Mouse (Mus musculus) lung, embryonic 15.5 days (tissue): ENCODE data around the gene Tulp1. TPM values are rescaled to one million over a fixed set of nuclear protein-coding genes. Genes with fewer than 3 reads are reported as not detected.
A peak's percentile ranks its signal among the peaks of the same experiment; 100 is the strongest.
"Not testable (repeated sequence)": the region's sequence is repeated elsewhere in the genome, so short reads cannot be mapped to it uniquely, and the experiment has no call there.

Experiments
- ATAC-seq: fragments of 200-750 bp; cut with Nextera tagmentation; 2 replicates; pipeline ENCODE4 v1.8.0; 2017; ENCODE audit warnings: moderate number of reproducible peaks, borderline replicate concordance; ENCODE audit not compliant: low FRiP score, low TSS enrichment; ENCODE audit errors: extremely low read depth
- H3K27ac ChIP-seq: fragments of 300-500 bp; sonication (generic); 2 replicates; pipeline ENCODE4 v1.5.1; 2015; ENCODE audit warnings: moderate library complexity, mild to moderate bottlenecking, inconsistent platforms
- H3K27me3 ChIP-seq: fragments of 300-500 bp; sonication (generic); 2 replicates; pipeline ENCODE4 v1.6.1; 2015; ENCODE audit warnings: inconsistent platforms
- H3K36me3 ChIP-seq: fragments of 300-500 bp; sonication (generic); 2 replicates; pipeline ENCODE4 v1.6.1; 2015; ENCODE audit warnings: inconsistent platforms
- H3K4me1 ChIP-seq: fragments of 300-500 bp; sonication (generic); 2 replicates; pipeline ENCODE4 v1.6.1; 2015; ENCODE audit warnings: inconsistent platforms
- H3K4me2 ChIP-seq: fragments of 300-500 bp; sonication (generic); 2 replicates; pipeline ENCODE4 v1.6.1; 2015; ENCODE audit warnings: inconsistent platforms, mild to moderate bottlenecking, moderate library complexity
- H3K4me3 ChIP-seq: fragments of 300-500 bp; sonication (generic); 2 replicates; pipeline ENCODE4 v1.5.1; 2015; ENCODE audit warnings: mild to moderate bottlenecking, inconsistent platforms
- H3K9ac ChIP-seq: fragments of 300-500 bp; sonication (generic); 2 replicates; pipeline ENCODE4 v1.6.1; 2015; ENCODE audit warnings: inconsistent platforms
- H3K9me3 ChIP-seq: fragments of 300-500 bp; sonication (generic); 2 replicates; pipeline ENCODE4 v1.6.1; 2016; ENCODE audit warnings: inconsistent platforms
- WGBS: fragments of 180-500 bp; shearing (Covaris S2); methylation state at CpG from one replicate; pipeline ENCODE4 v1.1.7; 2015; 5-methylcytosine and 5-hydroxymethylcytosine counted together
- polyA plus RNA-seq: library from polyadenylated mRNA; unstranded; fragments of >200 nt; fragmentation: Nextera tagmentation; extraction: Ambion mirVana; gene quantifications from 2 replicates; pipeline ENCODE4 v1.2.1, GENCODE M21; 2015

Gene Tulp1
- polyA plus RNA-seq, 1 experiment from 2014 or later: 6.0 TPM

DNA sequence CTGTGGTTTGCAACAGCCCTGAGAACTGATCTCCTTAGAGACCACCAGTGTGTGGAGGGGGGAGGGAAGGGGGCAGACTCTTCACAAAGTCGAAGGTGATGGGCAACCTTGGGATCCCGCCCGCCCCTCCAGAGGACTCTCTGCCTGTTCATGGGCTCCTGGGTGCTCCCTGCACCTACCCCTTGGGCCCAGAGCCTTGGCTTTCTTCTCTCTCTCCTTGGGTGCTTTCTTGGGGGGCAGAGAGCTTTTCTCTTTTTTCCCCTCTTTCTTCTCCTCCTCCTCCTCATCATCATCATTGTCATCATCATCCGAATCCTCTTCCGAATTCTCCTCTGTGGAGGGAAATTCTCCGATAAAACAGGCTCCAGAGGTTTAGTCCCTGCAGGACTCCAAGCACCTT is 1.5 kb downstream of the Tulp1 start:
- Histone ChIP-seq H3K9me3 (no peaks in the 10 kb centered on the region), H3K4me1 (peaks cover 33% of the 10 kb centered on the region), H3K27me3 (peaks cover 52% of the 10 kb centered on the region), H3K36me3 (no peaks in the 10 kb centered on the region), H3K9ac (0 out of 2 replicates have a peak overlapping the region, but pooled peaks have one; percentile 27), H3K27ac (no peak overlapping the region), H3K4me3 (no peak overlapping the region; the same call in 1 of the 2 replicates), H3K4me2 (peak overlapping the region; percentile 52)
- ATAC-seq: no peak
- 39% methylated on average over 6 of the region's 6 CpGs for WGBS

DNA sequence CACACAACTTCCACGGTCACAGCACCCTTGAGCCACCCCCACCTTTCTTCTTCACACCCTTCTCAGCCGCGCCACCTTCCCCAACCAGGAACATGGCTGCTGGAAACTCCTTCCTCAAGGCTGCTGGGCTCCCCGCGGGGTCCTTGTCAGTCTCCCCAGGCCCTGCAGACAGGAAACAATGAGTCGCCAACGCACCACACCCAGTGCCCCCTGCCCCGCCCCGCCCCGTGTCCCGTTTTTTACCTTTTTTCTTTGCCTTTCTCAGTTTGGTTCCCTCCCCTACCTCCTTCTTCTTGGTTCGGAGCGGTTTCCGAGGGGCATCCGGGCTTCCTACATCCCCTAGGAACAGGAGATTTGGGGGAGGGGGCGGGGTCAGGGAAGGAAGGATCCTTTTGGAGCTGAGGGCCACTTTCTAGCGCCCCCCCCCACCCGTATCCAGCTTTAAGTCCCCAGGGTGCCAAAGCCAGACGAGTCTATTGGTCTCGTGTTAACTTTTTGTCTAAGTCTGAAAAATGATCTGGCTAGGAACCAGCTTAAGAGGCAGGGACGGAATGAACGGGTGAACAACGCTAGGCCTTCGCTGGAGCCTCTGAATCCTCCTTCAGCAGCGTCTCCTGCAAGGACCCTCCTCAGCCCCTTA is 2.2 kb downstream of the Tulp1 start:
- Histone ChIP-seq H3K4me1 (peaks cover 30% of the 10 kb centered on the region), H3K27ac (no peak overlapping the region), H3K9ac (peak overlapping the region; percentile 27), H3K4me2 (peak overlapping the region; percentile 52), H3K4me3 (peak overlapping the region; percentile 30), H3K36me3 (no peaks in the 10 kb centered on the region), H3K27me3 (peaks cover 55% of the 10 kb centered on the region), H3K9me3 (no peaks in the 10 kb centered on the region)
- WGBS: 4% methylated on average over 25 of the region's 25 CpGs
- ATAC-seq: no peak

DNA sequence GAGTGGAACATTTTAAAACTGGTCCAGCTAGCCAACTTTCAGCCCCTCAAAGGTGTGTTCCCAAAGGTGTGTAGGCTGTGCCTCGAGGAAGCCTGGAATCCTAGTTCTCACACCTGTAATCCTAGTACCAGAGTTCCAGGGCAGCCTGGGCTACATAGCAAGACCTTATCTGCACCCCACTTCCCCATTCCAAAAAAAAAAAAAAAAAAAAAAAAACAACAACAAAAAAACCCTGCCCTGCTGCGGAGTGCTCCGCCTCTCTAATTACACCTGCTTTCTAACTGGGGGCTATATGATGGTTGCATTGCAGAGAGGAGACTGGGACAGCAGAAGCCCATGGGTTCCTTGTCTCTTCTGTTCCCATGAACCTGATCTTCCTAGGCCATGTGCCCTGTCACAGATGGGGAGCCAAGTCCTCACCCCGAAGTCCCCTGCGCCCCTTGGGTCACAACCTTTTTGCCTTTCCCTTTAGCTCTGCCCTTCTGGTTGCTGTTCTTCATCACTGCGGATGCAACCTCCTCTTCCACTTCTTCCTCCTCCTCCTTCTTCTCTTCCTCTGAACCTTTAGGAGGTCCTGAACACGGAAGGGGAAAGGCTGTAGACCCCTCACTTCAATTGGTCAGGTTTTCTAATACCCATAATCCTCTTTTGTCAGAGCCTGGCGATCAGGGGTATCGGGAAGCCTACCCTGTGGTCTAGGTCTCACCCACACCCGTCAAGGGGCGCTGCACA is 2.9 kb downstream of the Tulp1 start:
- Histone ChIP-seq H3K9ac (no peak overlapping the region; the same call in 1 of the 2 replicates), H3K4me3 (peak overlapping the region; percentile 30), H3K36me3 (no peaks in the 10 kb centered on the region), H3K27me3 (peaks cover 55% of the 10 kb centered on the region), H3K9me3 (no peaks in the 10 kb centered on the region), H3K4me2 (peak overlapping the region; percentile 52), H3K27ac (no peak overlapping the region), H3K4me1 (peaks cover 30% of the 10 kb centered on the region)
- 42% methylated on average over 11 of the region's 11 CpGs for WGBS
- no peak for ATAC-seq

DNA sequence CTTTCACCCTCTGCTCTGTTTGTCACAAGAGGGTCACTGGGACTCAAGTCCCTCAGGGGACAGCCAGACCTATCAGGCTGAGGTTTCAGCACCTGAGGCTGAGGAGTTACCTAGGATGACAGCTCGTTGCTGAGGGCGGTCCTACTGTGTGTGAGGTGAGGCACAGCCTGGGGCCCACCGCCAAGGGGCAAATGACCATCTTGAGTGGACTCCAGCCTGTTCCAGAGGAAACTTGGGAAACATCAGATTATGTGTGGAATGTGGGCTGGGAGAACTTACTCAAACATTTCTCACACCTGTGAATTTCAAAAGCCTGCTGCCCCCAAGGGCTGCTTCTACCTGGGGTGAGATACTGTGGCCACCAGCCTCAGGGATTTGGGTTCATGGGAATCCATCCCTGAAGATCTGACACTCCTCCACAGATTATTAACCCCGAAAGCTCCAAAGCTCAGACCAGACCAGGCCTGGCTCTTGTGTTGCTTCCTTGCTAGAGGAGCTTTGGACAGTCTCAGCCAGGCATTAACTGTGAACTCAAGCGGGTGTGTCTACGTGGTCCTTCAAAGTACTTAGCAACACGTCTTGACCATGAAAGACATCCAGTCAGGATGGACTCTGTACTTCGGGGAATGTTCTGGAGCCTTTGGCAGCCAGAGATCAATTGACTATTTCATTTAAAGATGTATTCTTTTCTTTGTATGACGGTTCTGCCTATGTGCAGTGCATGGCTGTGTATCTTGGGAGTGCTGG is 4.3 kb downstream of the Tulp1 start:
- 57% methylated on average over 9 of the region's 9 CpGs for WGBS
- Histone ChIP-seq H3K36me3 (no peaks in the 10 kb centered on the region), H3K9ac (no peak overlapping the region), H3K4me2 (no peak overlapping the region), H3K4me3 (no peak overlapping the region), H3K9me3 (no peaks in the 10 kb centered on the region), H3K4me1 (peaks cover 36% of the 10 kb centered on the region), H3K27ac (peak overlapping the region; percentile 66), H3K27me3 (peaks cover 52% of the 10 kb centered on the region)
- no peak for ATAC-seq

DNA sequence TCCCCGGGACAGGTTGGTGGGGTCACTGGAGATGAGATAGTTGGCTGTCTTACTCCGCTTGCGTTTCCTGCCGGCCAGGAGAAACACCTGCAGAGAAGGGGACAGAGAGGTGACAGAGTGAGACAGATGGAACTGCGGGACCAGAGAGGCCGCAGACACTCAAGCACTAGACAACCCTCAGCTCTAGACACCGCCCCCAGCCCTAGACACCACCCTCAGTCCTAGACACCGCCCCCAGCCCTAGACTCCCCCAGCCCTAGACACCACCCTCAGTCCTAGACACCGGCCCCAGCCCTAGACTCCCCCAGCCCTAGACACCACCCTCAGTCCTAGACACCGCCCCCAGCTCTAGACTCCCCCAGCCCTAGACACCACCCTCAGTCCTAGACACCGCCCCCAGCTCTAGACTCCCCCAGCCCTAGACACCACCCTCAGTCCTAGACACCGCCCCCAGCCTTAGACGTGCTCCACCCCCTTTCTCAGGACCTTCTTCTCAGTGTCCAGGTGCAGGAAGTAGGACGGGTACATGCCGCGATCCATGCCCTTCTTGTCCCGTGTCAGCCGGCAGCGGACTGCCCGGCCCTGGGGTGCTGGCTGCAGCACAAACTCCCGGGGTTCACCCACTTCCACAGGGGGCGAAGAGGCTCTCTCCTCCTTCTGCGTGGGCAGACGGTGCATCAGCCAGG is 6.3 kb downstream of the Tulp1 start:
- ATAC-seq, H3K4me3 ChIP-seq, H3K27ac ChIP-seq, H3K9me3 ChIP-seq, H3K36me3 ChIP-seq, H3K9ac ChIP-seq: not testable (repeated sequence)
- 13% methylated on average over 24 of the region's 24 CpGs for WGBS
- peaks cover 24% of the 10 kb centered on the region for H3K4me1 ChIP-seq
- peak overlapping the region; percentile 23 for H3K4me2 ChIP-seq
- H3K27me3 ChIP-seq: peaks cover 33% of the 10 kb centered on the region

DNA sequence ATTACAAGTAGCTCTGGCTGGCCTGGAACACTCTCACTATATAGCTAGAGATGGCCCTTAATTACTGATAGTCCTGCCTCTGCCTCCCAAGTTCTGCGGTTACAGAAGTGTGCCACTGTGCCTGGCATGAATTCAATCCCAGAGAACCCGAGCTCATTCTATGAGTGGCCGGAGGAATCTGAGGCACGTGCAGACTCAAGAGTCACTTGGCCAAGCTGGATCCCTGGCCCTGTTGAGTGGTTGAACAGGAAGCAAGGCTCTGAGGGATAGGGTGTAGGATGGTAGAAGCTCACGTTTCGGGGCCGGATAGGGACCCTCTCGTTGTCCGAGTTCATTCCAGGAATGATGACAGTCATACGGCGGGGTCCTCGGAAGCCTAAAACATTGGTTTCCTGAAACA is 9.2 kb downstream of the Tulp1 start:
- H3K27me3 ChIP-seq: peaks cover 16% of the 10 kb centered on the region
- no peaks in the 10 kb centered on the region for H3K36me3 ChIP-seq
- peaks cover 21% of the 10 kb centered on the region for H3K4me1 ChIP-seq
- no peak overlapping the region for H3K9ac ChIP-seq
- H3K4me2 ChIP-seq: no peak overlapping the region
- H3K9me3 ChIP-seq: no peaks in the 10 kb centered on the region
- ATAC-seq: no peak
- no peak overlapping the region for H3K4me3 ChIP-seq
- WGBS: 61% methylated on average over 12 of the region's 12 CpGs
- peak overlapping the region; percentile 71 for H3K27ac ChIP-seq

DNA sequence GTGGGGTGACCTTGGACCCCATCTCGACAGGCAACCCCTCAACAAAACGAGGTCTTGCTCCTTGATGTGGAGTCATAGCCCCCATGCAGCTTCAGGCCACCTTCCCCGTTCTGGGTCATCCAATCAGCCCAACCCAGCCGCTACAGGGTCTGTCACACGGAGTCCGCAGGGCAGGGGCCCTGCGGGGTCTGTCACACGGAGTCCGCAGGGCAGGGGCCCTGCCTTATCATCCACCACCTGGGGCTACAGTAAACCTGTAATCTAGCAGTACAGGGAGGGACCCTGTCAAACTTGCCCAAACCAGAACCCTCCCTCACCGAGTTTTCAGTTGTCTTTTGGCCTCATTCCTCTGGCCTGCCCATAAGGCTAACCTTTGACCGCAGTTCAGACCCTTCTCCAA is 13.0 kb downstream of the Tulp1 start:
- Histone ChIP-seq H3K27ac (peak overlapping the region; percentile 100), H3K4me2 (peak overlapping the region; percentile 96)

DNA sequence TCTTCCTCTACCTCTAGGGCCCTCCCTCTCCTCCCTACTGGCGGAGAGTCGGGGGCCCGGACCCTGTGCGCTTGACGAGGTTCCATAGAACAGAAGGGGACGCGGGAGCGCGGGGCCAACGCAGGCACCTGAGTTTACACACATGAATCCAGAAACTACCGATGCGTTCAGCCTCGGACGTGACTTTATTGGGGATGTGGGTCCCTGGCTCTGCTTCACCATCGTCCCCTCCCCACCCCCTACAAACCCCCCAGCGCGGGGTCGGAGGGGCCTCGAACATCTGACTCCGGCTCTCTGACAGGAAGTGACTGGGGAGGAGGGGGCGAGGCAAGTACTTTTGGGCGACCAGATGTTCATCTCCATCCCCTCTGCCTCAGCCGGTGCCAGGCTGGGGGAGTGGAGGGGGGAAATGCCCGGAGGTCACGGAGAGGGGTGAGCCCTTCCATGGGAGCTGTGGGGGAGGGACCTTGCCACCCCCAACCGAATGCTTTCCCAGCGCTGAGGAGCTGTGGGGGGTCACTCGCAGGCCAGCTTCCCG is 13.6 kb downstream of the Tulp1 start:
- peak overlapping the region; percentile 96 for H3K4me2 ChIP-seq
- peak overlapping the region; percentile 100 for H3K27ac ChIP-seq
- ATAC-seq: 0 out of 2 replicates have a peak, but pooled peaks have one; percentile 0
- H3K9ac ChIP-seq: peak overlapping the region; percentile 71
- no peaks in the 10 kb centered on the region for H3K36me3 ChIP-seq
- no peaks in the 10 kb centered on the region for H3K9me3 ChIP-seq
- 2% methylated on average over 29 of the region's 29 CpGs for WGBS
- peaks cover 46% of the 10 kb centered on the region for H3K4me1 ChIP-seq
- peak overlapping the region; percentile 88 for H3K4me3 ChIP-seq
- no peaks in the 10 kb centered on the region for H3K27me3 ChIP-seq

More for the DNA sequence above, 13.0 kb downstream of the Tulp1 start:
- no peaks in the 10 kb centered on the region for H3K9me3 ChIP-seq
- 27% methylated on average over 11 of the region's 11 CpGs for WGBS
- H3K4me1 ChIP-seq: peaks cover 43% of the 10 kb centered on the region
- peak overlapping the region; percentile 71 for H3K9ac ChIP-seq
- H3K4me3 ChIP-seq: peak overlapping the region; percentile 88; the same call in 1 of the 2 replicates
- no peaks in the 10 kb centered on the region for H3K36me3 ChIP-seq
- no peak for ATAC-seq
- H3K27me3 ChIP-seq: no peaks in the 10 kb centered on the region

DNA sequence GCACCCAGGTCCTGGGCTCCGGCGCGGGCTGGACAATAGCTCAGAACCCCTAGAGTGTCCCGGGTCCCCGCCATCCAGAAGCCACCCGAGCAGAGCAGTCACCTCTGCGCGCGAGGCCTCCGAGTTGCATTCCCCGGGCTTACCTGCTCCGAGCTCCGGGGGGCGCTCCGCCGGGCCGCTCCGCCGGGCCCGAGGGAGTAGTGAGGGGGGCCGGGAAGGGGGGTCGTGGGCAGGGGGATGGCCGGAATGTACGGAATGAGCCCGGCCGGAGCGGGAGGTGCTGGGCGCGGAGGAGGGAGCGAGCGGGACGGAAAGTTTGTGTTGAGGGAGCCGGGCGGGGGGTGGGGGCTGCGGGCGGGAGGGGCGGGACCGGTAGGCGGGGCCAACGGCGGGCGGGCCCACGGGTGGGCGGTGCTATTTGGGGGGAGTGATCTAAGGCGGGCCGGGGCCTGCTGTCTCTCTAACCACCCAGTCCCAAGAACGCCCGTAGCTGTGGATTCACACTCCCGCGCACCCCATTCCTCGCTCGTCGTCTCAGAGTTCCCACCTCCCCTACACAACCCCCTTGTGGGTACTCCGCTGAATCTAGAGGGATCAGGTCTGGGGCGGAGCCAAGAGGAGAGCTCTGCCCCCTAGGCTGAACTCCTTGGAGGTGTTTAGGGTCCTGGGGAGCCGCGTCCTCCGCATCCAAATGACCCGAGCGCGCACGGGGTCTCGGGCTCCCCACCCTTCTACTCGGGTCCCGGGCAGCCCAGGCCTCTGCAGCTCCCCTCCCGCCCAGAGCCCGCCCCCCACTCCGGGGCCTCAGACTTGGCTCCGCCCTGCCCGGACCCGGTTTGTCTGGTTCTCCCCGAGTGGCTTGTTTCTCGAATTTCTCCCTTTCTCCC is 14.3 kb downstream of the Tulp1 start, which contains the start of gene Tead3:
Gene Tead3 (minus strand): TSS at position 352 of the 887 bp plus-strand sequence.
- WGBS: 1% methylated on average over 64 of the region's 73 CpGs

DNA sequence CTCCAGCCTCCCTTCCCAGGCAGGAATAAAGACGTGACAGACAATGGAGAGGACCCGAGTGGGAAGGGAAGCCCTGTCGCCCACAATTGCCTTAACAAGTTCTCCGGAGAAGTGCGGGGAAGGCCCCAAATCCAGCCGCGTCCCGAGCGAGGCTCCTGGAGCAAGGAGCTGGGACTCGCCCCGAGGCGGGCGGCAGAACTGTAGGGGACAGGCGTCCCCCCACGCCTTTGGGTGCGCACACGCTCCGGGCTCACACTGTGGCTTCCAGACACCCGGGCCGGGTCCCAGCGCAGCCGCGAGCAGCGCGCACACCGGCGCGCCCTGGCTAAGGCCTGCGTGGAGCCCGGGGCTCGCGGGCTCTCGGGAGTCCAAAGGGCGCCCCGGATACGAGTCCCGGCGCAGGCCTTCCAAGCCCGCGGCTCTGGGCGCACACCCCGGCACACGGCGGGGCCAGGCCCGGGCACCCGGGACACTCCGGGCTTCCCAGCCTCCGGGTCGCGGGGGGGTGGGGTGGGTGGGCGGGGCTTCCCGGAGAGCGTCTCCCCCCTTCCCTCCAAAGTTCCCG is 15.0 kb downstream of the Tulp1 start:
- no peak; the same call in 1 of the 2 replicates for ATAC-seq
- Histone ChIP-seq H3K27me3 (no peaks in the 10 kb centered on the region), H3K4me1 (peaks cover 57% of the 10 kb centered on the region), H3K4me3 (peak overlapping the region; percentile 88), H3K27ac (peak overlapping the region; percentile 100), H3K9me3 (no peaks in the 10 kb centered on the region), H3K9ac (peak overlapping the region; percentile 96), H3K36me3 (no peaks in the 10 kb centered on the region), H3K4me2 (peak overlapping the region; percentile 96)
- WGBS: 2% methylated on average over 49 of the region's 54 CpGs

More for the DNA sequence above, 14.3 kb downstream of the Tulp1 start, which contains the start of gene Tead3:
- Histone ChIP-seq H3K4me1 (peaks cover 49% of the 10 kb centered on the region), H3K4me2 (peak within 1 kb of the TSS; percentile 96), H3K9ac (peak within 1 kb of the TSS; percentile 96), H3K4me3 (peak within 1 kb of the TSS; percentile 88), H3K9me3 (no peaks in the 10 kb centered on the region), H3K27ac (peak within 1 kb of the TSS; percentile 100), H3K36me3 (no peaks in the 10 kb centered on the region), H3K27me3 (no peaks in the 10 kb centered on the region)
- peak; percentile 86 for ATAC-seq
